Mouse (Mus musculus) layer of hippocampus, adult 9-10 months (tissue): Measurements from ENCODE around the gene Adgrb3.

Experiments used
- DNase-seq: peaks from one replicate; pipeline ENCODE4 v3.0.0; 2022; ENCODE audit warnings: low spot score

The Adgrb3 gene

GRCm38 (mm10) chr1:25828971-25829920 lies at the start of gene Adgrb3:
Gene Adgrb3 (minus strand): TSS chr1:25829707.
- peak; percentile 27 for DNase-seq

GRCm38 (mm10) chr1:25877526-25877925 lies 48.0 kb upstream of the Adgrb3 start:
- DNase-seq = no peak

GRCm38 (mm10) chr1:25857473-25857872 lies 28.0 kb upstream of the Adgrb3 start:
- DNase-seq = no peak

GRCm38 (mm10) chr1:25854451-25854978 lies 25.0 kb upstream of the Adgrb3 start:
- no peak for DNase-seq

- DNase-seq = no peak
Observed at GRCm38 (mm10) chr1:25832260-25832659, 2.8 kb upstream of the Adgrb3 start.

- no peak for DNase-seq
Observed at GRCm38 (mm10) chr1:25831521-25831900, 2.0 kb upstream of the Adgrb3 start.

- no peak for DNase-seq
Observed at GRCm38 (mm10) chr1:25830757-25831520, 1.4 kb upstream of the Adgrb3 start.

GRCm38 (mm10) chr1:25829921-25830751 lies 629 bp upstream of the Adgrb3 start:
- no peak for DNase-seq

GRCm38 (mm10) chr1:25828071-25828755 lies 1.3 kb downstream of the Adgrb3 start:
- DNase-seq = no peak

- DNase-seq = no peak
Observed at GRCm38 (mm10) chr1:25827436-25827835, 2.1 kb downstream of the Adgrb3 start.

- DNase-seq = peak; percentile 49
Observed at GRCm38 (mm10) chr1:25826771-25827170, 2.7 kb downstream of the Adgrb3 start.

- no peak for DNase-seq
Observed at GRCm38 (mm10) chr1:25824626-25825025, 4.9 kb downstream of the Adgrb3 start.

GRCm38 (mm10) chr1:25823961-25824360 lies 5.5 kb downstream of the Adgrb3 start:
- DNase-seq = no peak

- no peak for DNase-seq
Observed at GRCm38 (mm10) chr1:25815491-25815890, 14.0 kb downstream of the Adgrb3 start.

GRCm38 (mm10) chr1:25778784-25779183 lies 50.7 kb downstream of the Adgrb3 start:
- no peak for DNase-seq

- DNase-seq = no peak
Observed at GRCm38 (mm10) chr1:25777459-25777858, 52.0 kb downstream of the Adgrb3 start.

GRCm38 (mm10) chr1:25775440-25776130 lies 53.9 kb downstream of the Adgrb3 start:
- peak; percentile 43 for DNase-seq

GRCm38 (mm10) chr1:25768958-25769357 lies 60.5 kb downstream of the Adgrb3 start:
- no peak for DNase-seq

- DNase-seq = no peak
Observed at GRCm38 (mm10) chr1:25755265-25755664, 74.2 kb downstream of the Adgrb3 start.

GRCm38 (mm10) chr1:25754528-25754927 lies 75.0 kb downstream of the Adgrb3 start:
- DNase-seq = no peak

GRCm38 (mm10) chr1:25745575-25745974 lies 83.9 kb downstream of the Adgrb3 start:
- DNase-seq = no peak
